In the genomic region with DNA sequence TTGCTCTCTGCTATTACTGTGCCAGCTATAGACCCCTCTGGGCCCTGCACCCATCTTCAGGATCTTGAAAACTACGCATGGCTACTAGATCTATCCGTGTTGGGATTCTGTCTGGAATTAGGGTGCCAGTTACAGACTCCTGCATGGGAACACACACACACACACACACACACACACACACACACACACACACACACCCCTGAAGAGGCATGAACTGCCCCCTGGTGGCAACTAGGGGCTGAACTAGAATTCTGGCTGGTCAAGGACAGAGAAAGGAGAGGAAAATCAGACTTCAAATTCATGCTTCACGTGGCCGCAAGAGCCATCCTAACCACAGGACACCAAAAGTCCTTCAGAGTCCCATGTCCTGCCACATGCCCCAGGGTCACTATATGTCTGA, we compare ENCODE assay signal across 10 mouse cellular contexts. TPM values are rescaled to one million over a fixed set of nuclear protein-coding genes. Genes with fewer than 3 reads are reported as not detected.
DNase-seq lines count a peak whose midpoint lies in the region; ATAC-seq and TF ChIP-seq lines count a peak whose summit lies in the region.
"Had no signal": no experiment of that assay in that cellular context is flagged by ENCODE, and none has a peak within 500 bp of the region (broad histone marks: within the 10 kb centered on the region; RNA-seq: fewer than 3 reads in every experiment).

No protein-coding gene starts in this region.

- 0 out of 2 replicates have a peak, but pooled peaks cover 5% of the 10 kb centered on the region for H3K4me1 ChIP-seq in kidney, postnatal 0 days (replicated peaks; ENCODE audit: insufficient read depth, low read length)
- H3K4me1 ChIP-seq in kidney, embryonic 14.5 days (ENCODE audit: control insufficient read depth, insufficient read depth, low read length) = no peaks in the 10 kb centered on the region
- peaks cover 5% of the 10 kb centered on the region; the same call in 1 of the 2 replicates for H3K4me1 ChIP-seq in forebrain, embryonic 14.5 days (ENCODE audit: control insufficient read depth, insufficient read depth, low read length)

- H3K9me3 ChIP-seq in kidney, postnatal 0 days (replicated peaks; ENCODE audit: low read length) = no peaks in the 10 kb centered on the region
- H3K9me3 ChIP-seq in kidney, embryonic 14.5 days (ENCODE audit: control insufficient read depth, low read length) = no peaks in the 10 kb centered on the region
- H3K9me3 ChIP-seq in forebrain, embryonic 14.5 days (replicated peaks; ENCODE audit: control insufficient read depth, low read length) = no peaks in the 10 kb centered on the region

- no peaks in the 10 kb centered on the region for H3K27me3 ChIP-seq in kidney, postnatal 0 days (ENCODE audit: insufficient read depth, low read length)
- H3K27me3 ChIP-seq in kidney, embryonic 14.5 days (ENCODE audit: control insufficient read depth, insufficient read depth, low read length) = no peaks in the 10 kb centered on the region
- no peaks in the 10 kb centered on the region for H3K27me3 ChIP-seq in forebrain, embryonic 14.5 days (replicated peaks; ENCODE audit: control insufficient read depth, insufficient read depth, low read length)

- H3K9ac ChIP-seq in kidney, postnatal 0 days (ENCODE audit: low read depth, low read length) = no peak overlapping the region
- no peak overlapping the region for H3K9ac ChIP-seq in kidney, embryonic 14.5 days (ENCODE audit: low read depth, low read length)
- no peak overlapping the region for H3K9ac ChIP-seq in forebrain, embryonic 14.5 days (ENCODE audit: low read length)

- ATAC-seq in kidney, postnatal 0 days (replicated peaks; ENCODE audit: low FRiP score, low read depth) = no peak
- ATAC-seq in kidney, embryonic 14.5 days (ENCODE audit: low FRiP score, low TSS enrichment) = no peak
- no peak for ATAC-seq in forebrain, embryonic 14.5 days
- ATAC-seq: hindbrain, embryonic 16.5 days had no signal

- WGBS in kidney, postnatal 0 days = 78% methylated on average over 4 of the region's 4 CpGs
- WGBS in kidney, embryonic 14.5 days = 81% methylated on average over 4 of the region's 4 CpGs
- 76% methylated on average over 4 of the region's 4 CpGs for WGBS in forebrain, embryonic 14.5 days

- no peak overlapping the region for H3K27ac ChIP-seq in kidney, postnatal 0 days
- H3K27ac ChIP-seq in kidney, embryonic 14.5 days (ENCODE audit: low read depth, low read length) = no peak overlapping the region
- no peak overlapping the region for H3K27ac ChIP-seq in forebrain, embryonic 14.5 days (ENCODE audit: low read depth, low read length)

- H3K36me3 ChIP-seq in kidney, postnatal 0 days (ENCODE audit: insufficient read depth, low read length) = no peaks in the 10 kb centered on the region
- no peaks in the 10 kb centered on the region for H3K36me3 ChIP-seq in kidney, embryonic 14.5 days (ENCODE audit: control insufficient read depth, insufficient read depth, low read length)
- H3K36me3 ChIP-seq in forebrain, embryonic 14.5 days (ENCODE audit: control insufficient read depth, insufficient read depth, low read length) = no peaks in the 10 kb centered on the region

- TF ChIP-seq CTCF in kidney, postnatal 0 days (IDR thresholded peaks at IDR 0.05; ENCODE audit: low read depth) = peak; percentile 73

- no peak overlapping the region for H3K4me2 ChIP-seq in kidney, postnatal 0 days (ENCODE audit: low read length)
- no peak overlapping the region for H3K4me2 ChIP-seq in kidney, embryonic 14.5 days (replicated peaks; ENCODE audit: low read depth, low read length)
- H3K4me2 ChIP-seq in forebrain, embryonic 14.5 days (ENCODE audit: low read length) = no peak overlapping the region

- H3K4me3 ChIP-seq in kidney, postnatal 0 days (replicated peaks; ENCODE audit: low read depth, low read length) = no peak overlapping the region
- no peak overlapping the region for H3K4me3 ChIP-seq in kidney, embryonic 14.5 days (ENCODE audit: low read length)
- H3K4me3 ChIP-seq in forebrain, embryonic 14.5 days (ENCODE audit: low read depth, low read length) = no peak overlapping the region

- DNase-seq in kidney, postnatal 0 days (ENCODE audit: low spot score) = peak; percentile 20
- DNase-seq in 3T3-L1 (ENCODE audit: low read depth, low spot score) (peak; percentile 36), A20 (ENCODE audit: low read depth, low spot score) (peak; percentile 54)
- peak; percentile 39 to 70 for DNase-seq in kidney, postnatal 36 days
- DNase-seq in embryo, embryonic 10 days (ENCODE audit: low spot score) = no peak
- no peak for DNase-seq in forebrain, embryonic 14.5 days (ENCODE audit: low spot score)
- no peak for DNase-seq in cerebellum, adult 11 months
- DNase-seq: right cerebral cortex, postnatal 25 days had no signal

RNA-seq across cellular contexts. Expression of gene Mxd4, which starts 4.3 kb away (rescaled TPM):
- polyA plus RNA-seq in kidney, postnatal 0 days (2015; fragmentation: Nextera tagmentation; extraction: Ambion mirVana) = 34.6 and 35.7 TPM in 2 replicates
- 46.1 and 53.0 TPM in 2 replicates for polyA plus RNA-seq in kidney, embryonic 14.5 days (2014; fragmentation: Nextera tagmentation; extraction: Ambion mirVana)
- 25.7 and 29.9 TPM in 2 replicates for polyA plus RNA-seq in forebrain, embryonic 14.5 days (2014; fragmentation: Nextera tagmentation; extraction: Ambion mirVana)

RNA-seq across cellular contexts. Expression of gene Haus3, which starts 22.5 kb away (rescaled TPM):
- 22.3 and 25.7 TPM in 2 replicates for polyA plus RNA-seq in kidney, postnatal 0 days (2015; fragmentation: Nextera tagmentation; extraction: Ambion mirVana)
- polyA plus RNA-seq in kidney, embryonic 14.5 days (2014; fragmentation: Nextera tagmentation; extraction: Ambion mirVana) = 45.1 and 46.1 TPM in 2 replicates
- polyA plus RNA-seq in forebrain, embryonic 14.5 days (2014; fragmentation: Nextera tagmentation; extraction: Ambion mirVana) = 19.2 and 23.1 TPM in 2 replicates

RNA-seq across cellular contexts. Expression of gene Poln, which starts 22.6 kb away (rescaled TPM):
- polyA plus RNA-seq in kidney, postnatal 0 days (2015; fragmentation: Nextera tagmentation; extraction: Ambion mirVana) = 0.23 and 0.55 TPM in 2 replicates
- polyA plus RNA-seq in kidney, embryonic 14.5 days (2014; fragmentation: Nextera tagmentation; extraction: Ambion mirVana) = 0.61 and 1.1 TPM in 2 replicates
- polyA plus RNA-seq in forebrain, embryonic 14.5 days (2014; fragmentation: Nextera tagmentation; extraction: Ambion mirVana) = 0.49 and 0.89 TPM in 2 replicates

Comparison
In these comparisons a context has a peak if more than half of its experiments do, and no peak if none do; other contexts are left out.
1. DNase-seq: peak in kidney, postnatal 0 days (single experiment), 3T3-L1 (single experiment), A20 (single experiment) and kidney, postnatal 36 days (2 of 2); none in embryo, embryonic 10 days (single experiment), forebrain, embryonic 14.5 days (single experiment) and cerebellum, adult 11 months (single experiment).